Mouse (Mus musculus): ENCODE data around the gene Acr.

Acr gene

DNA sequence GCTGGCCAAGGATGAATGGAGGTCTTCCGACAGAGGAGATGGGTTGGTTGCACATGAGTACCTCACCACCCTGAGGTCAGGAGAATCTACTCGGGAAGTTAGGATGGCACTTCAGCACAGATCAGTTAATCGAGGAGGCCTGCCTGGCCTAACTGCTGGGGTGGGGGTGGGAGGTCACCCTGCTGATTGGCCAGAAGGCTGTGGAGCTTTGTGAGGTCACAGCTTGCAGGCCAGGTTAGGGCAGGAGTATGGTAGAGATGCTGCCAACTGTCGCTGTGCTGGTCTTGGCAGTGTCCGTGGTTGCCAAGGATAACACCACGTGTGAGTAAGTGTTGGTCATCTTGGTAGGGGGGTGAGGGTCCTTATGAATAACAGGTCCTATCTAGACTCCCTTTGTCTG is at the start of gene Acr:
TSS of gene Acr (plus strand) at position 213 of the 400 bp plus-strand sequence.
- DNase-seq (ENCODE audit: extremely low spot score, low spot score): no peak

DNA sequence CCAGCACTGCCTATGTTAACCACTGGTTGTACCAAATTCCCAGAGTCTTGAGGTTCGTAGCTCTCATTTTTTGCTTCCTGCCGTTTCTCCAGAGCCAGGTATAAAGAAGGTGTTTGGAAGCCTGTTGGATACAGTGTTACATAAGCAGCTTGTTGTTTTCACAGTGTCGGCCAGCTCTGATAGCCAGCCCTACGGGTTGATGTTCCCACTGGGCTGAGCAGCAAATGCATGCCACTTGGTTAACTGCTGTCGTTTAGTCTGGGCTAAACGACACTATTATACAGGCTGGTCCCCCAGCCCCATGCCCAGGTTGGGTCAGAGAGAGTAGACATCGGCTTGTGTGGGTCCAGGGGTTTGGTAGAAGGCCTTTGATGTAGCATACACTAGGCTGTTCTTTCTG is 46.2 kb upstream of the Acr start:
- no peak for DNase-seq (ENCODE audit: extremely low spot score, low spot score)

DNA sequence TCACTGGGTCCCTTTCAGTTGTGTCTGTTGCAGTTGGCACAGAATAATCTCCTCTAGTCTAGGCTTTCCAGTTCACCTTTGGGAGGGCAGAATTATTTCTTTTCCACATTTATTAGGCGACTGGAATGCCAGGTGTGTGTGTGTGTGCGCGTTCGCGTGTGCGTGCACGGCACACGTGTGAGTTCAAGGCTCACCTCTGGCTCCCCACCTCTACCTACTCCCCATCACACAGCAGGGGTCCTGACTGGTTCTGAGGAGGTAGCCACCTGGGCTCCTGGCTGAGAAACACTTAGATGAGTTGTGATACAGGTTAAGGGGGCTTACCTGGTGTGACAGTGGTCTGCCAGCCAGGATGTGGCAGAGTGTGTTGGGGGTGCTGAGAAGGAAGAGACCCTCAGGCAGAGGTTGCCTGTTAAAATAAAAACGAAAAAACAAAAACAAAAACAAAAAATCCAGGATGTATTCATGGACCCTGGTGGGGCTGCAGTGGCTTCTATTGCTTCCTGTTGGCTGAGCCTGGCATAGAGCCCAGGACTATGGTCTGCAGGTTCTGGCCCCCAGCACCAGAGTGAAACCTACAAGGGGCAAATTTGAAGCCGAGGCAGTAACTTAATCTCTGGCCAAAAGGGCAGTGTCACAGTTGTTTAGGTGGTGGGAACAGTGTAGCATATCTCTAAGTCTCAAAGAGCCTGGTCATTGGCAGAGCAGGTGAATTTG is 45.4 kb upstream of the Acr start:
- no peak for DNase-seq (ENCODE audit: extremely low spot score, low spot score)

DNA sequence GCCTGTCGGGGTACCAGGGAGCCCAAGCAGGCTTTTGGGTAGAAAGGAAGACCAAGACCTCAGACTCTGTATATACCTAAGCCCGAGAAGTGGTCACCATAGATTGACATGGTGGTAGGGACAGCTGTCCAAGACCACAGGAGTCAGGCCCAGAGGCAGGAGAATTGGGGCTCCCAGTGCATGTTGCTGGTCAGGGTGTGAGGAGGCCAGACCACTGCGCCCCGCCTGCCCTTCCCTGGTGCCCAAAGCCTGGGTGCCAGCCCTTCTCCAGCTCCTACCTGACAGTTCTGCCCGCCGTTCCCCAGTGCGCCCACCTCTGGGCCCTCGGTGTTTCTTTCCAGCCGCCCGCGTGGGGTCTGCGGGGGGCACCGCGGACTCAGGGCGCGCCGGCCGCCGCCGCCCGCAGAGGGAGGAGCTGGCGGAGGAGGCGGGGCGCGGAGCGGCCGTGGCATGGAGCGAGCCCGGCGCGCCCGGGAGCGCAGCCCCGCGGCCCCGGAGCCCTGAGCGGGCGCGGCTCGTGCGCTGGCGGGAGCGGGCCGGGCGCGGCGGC is 44.8 kb upstream of the Acr start:
- DNase-seq (ENCODE audit: extremely low spot score, low spot score): peak; percentile 39

DNA sequence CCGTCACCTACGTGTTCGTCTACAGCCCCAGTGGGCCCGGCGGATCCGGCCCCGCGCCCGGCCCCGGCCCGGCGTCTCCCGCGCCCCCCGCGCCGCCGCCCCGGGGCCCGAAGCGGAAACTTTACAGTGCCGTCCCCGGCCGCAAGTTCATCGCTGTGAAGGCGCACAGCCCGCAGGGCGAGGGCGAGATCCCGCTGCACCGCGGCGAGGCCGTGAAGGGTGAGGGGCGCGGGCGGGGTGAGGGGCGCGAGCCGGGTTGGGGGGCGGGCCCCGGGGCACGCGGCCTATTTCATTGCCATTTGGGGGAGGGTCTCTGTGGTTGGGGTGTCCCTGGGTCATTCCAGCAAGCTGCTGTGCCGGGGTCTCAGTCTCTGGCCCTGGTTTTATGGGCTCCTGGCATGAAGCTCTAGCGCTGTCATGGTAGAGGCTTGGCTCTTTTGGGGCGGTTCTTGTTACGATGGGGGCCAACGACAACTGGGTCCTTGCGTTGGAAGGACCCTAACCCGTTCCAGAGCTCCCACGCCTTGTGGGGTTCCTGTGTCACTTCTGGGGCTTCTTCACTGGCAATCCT is 44.0 kb upstream of the Acr start:
- DNase-seq (ENCODE audit: extremely low spot score, low spot score): peak; percentile 46

DNA sequence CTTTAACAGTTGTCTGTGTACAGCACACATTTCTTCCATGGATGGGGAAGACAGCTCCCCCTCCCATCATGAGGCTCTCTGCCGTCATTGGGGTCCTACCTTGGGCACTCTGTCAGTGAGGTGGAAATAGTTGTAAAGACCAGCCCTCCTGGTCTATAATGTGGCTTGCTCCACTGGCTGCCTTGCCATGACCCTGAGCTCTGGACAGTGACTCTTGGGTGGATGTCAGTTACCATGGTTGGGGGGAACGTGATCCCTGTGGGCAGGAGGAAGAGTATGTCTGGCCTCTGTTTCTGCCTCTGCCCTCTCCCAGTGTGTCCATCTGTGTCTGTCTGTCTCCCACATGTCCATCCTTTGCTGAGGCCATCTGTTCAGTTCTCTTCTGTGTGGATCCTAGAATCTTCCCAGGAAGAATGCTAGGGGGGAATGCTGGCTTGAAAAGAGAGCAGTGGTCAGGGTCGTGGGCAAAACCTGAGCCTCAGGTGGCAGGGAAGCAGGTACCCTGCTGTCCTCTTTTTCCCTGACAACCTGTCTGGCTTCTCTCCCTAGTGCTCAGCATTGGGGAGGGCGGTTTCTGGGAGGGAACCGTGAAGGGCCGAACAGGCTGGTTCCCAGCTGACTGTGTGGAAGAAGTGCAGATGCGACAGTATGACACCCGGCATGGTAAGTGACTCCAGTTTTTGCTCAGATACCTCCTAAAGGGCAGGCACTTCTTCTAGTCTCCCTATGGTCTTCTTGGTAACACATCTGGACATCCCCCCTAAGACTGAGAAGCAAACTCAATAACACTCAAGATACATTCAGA is 43.3 kb upstream of the Acr start:
- DNase-seq (ENCODE audit: extremely low spot score, low spot score): no peak

DNA sequence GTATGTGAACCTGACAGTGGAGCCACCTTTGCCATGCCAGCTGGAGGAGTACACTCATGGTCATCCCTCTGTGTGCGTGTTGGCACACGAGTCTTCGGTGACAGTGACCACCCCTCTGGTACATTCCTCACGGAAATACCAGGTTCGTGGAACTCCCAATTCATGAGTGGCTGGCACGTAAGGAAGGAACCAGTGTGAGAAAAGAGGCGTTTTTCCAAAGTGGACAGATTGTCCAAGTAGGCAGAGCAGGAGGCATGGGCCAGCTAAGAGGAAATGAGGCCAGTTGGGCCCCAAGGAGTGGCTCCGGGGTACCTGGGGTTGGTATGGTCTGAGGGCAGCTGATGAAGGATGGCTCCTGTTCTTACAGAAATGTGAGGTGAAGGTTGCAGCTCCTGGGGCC is 42.7 kb upstream of the Acr start:
- DNase-seq (ENCODE audit: extremely low spot score, low spot score): no peak

DNA sequence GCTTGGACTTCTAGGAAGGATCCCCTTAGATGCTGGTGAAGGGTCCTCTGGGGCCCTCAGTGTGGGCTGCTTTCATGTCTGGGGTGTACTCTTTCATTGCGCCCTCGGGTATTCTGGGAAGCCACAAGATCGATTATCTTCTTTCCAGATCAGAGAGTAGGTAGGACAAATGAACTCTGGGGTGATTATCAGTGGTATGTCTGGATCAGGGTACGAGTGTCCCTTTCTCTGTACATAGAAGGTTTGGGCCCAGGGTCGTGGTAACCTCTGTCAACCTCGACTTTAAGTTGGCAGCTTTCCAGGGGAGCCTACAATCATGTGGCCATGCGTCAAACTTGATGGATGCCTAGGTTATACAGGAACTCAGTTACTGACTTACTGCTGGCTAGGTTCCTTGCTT is 42.2 kb upstream of the Acr start:
- DNase-seq (ENCODE audit: extremely low spot score, low spot score): no peak

DNA sequence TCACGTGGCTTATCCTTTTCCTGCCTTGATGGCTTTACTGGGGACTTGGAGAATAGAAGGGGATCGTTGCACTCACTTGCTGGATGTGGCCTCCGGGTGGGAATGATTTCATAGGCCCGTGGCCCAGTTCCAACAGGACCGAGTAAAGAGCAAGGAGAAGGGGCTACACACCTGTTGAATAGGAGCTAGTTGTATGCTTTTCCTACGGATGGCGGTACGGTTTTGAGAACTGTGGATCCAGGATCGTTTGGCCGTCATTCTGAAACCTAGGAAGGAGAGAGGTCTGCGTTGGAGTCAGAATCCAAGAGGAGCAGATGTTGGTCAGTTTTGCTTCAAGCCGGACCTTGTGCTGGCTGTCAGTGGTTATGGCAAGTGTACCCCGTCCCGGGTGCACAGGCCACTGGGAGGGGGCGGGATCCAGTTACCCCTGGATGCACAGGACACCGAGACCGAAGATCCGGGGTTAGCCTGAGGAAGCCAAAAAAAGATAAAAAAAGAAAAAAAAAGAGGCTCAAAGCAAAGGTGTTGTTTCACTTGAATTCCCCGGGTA is 41.3 kb upstream of the Acr start:
- DNase-seq (ENCODE audit: extremely low spot score, low spot score): no peak

DNA sequence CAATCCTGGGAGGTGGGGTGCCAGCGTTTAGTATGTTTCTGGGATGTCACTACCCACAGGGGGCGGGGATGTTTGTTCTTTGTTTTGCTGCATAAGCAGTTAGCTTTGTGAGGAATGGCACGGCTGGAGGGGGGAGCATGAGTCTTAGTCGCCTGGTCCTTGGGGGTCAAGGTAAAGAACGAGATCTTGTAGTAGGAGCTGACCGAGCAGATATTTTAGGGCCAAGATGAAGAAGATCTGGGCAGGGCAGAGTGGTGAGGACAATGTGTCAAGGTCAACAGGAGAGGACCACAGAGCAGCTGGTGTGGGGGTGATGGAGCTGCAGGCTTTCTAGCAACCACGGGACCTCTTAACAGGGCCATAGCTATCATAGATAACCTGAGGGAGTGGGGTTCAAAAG is 40.7 kb upstream of the Acr start:
- no peak for DNase-seq (ENCODE audit: extremely low spot score, low spot score)

DNA sequence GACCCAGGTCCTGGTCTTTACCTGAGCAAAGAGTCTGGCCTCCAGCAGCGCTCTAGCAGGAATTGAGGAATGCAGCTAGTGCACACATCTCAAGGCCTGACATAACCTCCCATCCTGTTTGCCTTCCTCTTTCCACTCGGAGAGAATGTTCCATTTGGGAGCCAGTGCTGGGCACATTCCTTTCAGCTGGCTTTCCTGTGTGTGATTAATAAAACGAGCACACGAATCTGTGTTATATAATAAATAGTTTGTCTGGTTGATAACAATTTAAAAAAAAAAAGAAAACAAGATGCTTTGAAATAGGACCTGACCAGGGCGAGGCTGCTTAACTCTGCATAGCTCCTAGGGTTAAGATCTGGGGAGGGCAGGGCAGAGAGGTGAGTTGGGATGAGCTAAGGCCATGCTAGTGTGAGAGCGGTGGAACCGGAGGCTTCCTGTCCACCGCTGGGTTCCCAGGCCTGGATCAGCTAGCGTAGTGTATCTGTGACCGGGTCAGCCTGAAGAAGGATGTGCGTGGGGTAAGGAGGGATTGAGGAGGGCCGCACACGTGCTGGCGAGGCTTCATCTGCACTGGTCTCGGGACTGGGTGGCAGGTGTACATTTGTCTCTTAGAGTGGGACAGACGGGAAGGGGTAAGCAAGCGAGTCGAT is 39.8 kb upstream of the Acr start:
- DNase-seq (ENCODE audit: extremely low spot score, low spot score): no peak

DNA sequence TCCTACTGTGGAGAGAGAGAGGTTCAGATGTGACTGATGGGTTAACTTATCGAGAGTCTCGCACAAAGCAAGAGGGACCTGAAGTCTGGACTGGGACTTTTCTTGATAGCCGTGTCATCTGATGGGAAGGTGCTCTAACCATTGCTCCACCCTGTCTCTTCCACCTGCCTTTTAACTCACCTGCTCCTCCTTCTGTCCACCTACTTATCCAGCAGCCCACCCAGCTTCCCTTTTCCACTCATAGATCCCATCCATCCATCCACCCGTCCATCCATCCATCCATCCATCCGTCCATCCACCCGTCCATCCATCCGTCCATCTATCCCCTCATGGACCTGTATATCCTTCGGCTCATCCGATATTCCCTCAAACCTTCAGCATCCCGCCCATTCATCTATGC is 39.2 kb upstream of the Acr start:
- DNase-seq (ENCODE audit: extremely low spot score, low spot score): no peak

DNA sequence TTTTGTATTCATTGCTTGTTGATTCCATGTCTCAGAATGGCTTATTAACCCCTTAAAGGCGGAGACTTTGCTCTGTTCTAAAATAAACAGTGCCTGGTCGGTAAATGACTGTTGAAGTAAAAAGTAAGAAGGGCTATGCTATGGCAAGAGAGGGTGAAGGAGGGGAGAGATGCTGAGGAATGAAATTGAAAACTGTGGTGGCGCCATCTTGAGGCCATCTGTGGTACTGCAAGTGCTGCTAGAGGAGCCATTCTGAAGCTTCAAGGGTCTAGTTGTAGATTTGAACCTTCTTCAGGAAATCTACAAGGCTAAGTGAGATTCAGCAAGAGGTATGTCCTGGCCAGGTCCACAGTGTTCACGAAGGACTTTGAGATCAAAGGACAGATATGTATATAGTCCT is 37.8 kb upstream of the Acr start:
- peak; percentile 78 for DNase-seq (ENCODE audit: extremely low spot score, low spot score)

DNA sequence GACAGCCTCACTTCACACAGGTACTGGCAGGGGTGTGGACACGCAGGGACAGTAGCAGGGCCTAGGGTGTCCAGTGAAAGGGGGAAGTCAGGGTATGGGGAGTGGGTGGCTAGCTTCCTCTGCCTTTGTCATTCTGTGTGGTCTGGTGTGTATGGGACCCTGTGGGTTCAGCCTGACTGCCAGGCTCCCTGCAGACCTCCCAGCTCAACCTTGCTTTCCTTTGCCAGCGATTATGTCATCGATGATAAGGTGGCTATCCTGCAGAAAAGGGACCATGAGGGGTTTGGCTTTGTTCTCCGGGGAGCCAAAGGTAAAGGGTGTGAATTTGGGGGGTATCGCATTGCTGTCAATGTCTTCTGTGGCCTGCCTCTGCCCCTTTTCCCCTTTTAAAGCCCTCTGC is 36.7 kb upstream of the Acr start:
- no peak for DNase-seq (ENCODE audit: extremely low spot score, low spot score)

DNA sequence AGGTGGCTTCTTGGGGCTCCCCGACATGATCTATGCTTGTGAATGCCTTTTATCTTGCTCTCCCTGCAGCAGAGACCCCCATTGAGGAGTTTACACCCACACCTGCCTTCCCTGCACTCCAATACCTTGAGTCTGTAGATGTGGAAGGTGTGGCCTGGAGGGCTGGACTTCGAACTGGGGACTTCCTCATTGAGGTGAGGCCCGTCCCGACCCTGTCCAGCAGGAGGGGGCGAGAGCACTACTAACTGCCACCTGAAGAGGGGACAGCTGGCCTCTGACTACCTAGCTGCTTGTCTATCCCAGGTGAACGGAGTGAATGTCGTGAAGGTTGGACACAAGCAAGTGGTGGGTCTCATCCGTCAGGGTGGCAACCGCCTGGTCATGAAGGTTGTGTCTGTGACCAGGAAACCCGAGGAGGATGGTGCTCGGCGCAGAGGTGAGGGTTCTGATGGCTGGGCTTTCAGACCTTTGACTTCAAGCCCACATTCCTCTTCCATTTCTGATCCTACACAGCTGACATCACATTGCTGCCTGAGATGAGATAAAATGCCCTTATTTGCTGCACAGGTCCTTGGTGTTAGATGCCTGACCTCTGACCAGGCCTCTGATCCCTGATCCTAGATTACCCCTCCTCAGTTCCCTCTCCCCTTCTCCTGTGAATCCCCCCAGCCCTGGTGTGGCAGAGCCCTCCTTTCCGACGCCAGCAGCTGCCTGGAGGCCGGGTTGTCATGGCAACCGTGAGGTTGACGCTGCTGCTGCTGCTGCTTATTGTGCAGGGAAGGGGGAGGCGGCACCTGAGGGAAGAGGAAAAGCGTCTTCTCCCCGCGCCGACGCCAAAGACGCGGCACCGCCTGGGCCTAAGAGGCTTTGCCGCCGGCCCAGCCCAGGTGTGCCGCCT is 35.9 kb upstream of the Acr start:
- DNase-seq (ENCODE audit: extremely low spot score, low spot score): peak; percentile 60

DNA sequence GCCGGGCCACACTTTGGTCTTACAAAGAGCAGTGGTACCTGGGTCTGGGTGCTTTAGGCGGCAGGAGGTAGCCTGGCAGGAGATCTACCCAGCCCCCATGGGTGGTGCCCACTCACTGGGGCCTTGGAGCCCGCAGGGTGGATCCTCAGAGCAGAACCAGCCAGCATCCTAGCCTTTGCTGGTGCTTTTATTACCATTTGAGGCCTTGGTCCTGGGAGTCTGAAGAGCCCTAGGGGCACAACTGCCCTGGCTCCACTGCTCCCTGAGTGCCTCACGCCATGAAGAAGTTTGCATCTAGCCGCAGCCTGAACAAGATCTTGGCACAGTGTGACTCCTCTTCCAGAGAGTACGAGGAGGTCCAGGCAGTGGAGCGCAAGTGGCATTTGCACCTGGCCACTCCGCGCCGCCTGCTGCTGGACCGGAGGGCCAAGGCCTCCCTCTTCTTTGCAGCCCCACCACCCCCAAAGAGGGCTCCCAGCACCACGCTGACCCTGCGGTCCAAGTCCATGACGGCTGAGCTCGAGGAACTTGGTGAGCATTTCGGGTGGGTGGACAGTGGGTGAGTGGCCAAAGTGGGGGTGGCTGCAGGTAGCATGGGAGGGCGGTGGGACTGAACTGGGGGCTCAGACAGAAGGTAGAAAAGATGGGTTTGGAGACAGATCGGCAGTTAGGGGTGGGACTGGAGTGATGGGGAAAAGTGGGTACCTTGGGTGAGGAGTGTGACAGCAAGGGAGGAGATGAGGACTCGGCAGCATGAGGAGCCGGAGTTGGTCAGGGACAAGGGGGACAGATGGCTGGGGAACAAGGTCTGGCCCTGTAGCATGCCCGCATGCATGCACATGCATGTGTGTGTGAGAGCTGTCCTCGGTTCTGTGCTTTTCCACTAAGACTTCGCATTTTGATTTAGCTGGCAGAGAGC is 34.9 kb upstream of the Acr start:
- no peak for DNase-seq (ENCODE audit: extremely low spot score, low spot score)

DNA sequence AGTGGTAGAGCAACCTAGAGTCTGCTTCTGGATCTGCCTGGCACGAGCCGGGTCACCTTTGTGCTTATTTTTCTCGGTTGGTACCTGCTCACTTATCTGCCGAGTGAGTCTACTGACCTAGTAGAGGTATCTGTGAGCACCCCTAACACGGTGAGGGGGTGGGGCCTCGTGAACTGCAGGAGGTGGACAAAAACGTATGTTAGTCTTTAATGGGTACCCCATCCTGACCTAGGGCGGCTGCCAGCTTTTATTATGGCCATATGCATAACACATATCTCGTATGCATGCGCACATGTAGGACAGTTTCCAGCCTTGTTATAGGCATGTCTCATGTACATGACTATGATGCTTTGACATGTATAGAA is 34.3 kb upstream of the Acr start:
- DNase-seq (ENCODE audit: extremely low spot score, low spot score): no peak

DNA sequence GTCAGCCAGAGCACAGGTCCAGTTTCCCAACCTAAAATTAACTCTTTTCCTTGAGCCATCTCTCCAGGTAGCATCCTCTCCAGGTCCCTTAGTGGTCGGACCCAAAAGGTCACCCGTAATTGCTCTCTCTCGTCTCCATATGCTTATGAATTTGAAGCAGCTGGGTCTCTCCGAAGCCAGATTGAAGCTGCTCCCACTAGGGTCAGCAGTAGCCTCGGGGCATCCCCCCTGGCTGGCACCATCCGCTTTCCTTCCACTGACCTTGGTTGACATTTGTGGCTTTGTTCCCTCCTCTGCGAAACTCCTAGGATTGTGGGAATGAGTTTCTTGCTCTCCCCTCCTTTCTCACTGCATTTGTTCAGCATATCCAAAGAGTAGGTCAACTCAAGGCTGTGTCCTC is 24.0 kb upstream of the Acr start:
- DNase-seq (ENCODE audit: extremely low spot score, low spot score): no peak

DNA sequence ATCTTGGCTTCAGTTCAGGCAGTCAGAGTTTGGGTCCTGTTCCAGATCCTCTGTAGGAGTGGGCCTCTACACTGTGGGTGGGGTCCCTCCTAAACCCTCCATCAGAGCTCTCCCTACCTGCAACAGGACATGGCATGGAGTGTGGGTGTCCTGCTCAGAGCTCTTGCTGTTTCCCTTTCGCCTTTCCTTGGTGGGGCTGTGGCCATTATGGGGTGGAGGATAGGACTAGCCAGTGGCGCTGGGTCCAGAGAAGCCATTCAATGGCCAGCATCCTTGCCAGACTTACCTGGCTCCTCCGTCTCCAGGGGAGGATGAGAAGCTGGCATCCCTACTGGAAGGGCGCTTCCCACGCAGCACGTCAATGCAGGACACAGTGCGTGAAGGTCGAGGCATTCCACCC is 20.8 kb upstream of the Acr start:
- DNase-seq (ENCODE audit: extremely low spot score, low spot score): no peak

Measured in neural tube, embryonic 10.5 days (tissue).